Mouse (Mus musculus): ENCODE data around the gene Cblb.

- TF ChIP-seq EP300 (IDR thresholded peaks at IDR 0.05; ENCODE audit: low read depth) (no peak), CTCF (IDR thresholded peaks at IDR 0.05; ENCODE audit: low read depth) (no peak)
These were observed 94.9 kb downstream of the Cblb start for GRCm38 (mm10) chr16:52125896-52126295.

Data from liver, postnatal 0 days (tissue).